In the genomic region with DNA sequence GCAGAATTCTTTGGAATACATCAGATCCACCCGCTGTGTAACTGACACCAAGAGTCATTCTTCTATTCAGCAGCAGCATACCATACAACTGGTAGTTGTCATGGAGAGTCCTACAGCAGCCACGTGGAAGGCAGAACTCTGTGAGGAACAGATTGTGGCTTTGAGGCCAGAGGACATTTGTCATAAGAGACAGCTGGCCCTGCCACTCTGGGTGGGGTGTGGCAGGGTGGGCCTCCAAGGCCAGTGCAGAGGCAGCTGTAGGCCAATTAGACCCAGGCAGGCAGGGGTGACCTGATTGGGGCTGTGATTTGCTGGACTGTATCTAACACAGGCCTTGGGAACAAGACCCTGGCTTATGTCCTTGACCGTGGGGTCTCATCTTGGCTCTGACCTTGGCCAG, we compare ENCODE assay signal across 15 mouse cellular contexts. TPM values are rescaled to one million over a fixed set of nuclear protein-coding genes. Genes with fewer than 3 reads are reported as not detected.
A peak's percentile ranks its signal among the peaks of the same experiment; 100 is the strongest.
DNase-seq lines count a peak whose midpoint lies in the region; ATAC-seq and TF ChIP-seq lines count a peak whose summit lies in the region.
"Had no signal": no experiment of that assay in that cellular context is flagged by ENCODE, and none has a peak within 500 bp of the region (broad histone marks: within the 10 kb centered on the region; RNA-seq: fewer than 3 reads in every experiment).

No protein-coding gene starts in this region.

- peak overlapping the region; percentile 71; the same call in 1 of the 2 replicates for H3K27ac ChIP-seq in layer of hippocampus, adult 2 months
- H3K27ac ChIP-seq in hindbrain, embryonic 14.5 days = no peak overlapping the region
- H3K27ac ChIP-seq: forebrain, embryonic 13.5 days; liver, embryonic 13.5 days had no signal

- H3K9me3 ChIP-seq in hindbrain, embryonic 14.5 days (ENCODE audit: control insufficient read depth, low read length) = no peaks in the 10 kb centered on the region
- H3K9me3 ChIP-seq: forebrain, embryonic 13.5 days; liver, embryonic 13.5 days; megakaryocyte, embryonic 14.5 days had no signal

- no peaks in the 10 kb centered on the region for H3K27me3 ChIP-seq in hindbrain, embryonic 14.5 days (ENCODE audit: control insufficient read depth, insufficient read depth, low read length)
- H3K27me3 ChIP-seq: forebrain, embryonic 13.5 days; liver, embryonic 13.5 days had no signal

- no peak overlapping the region for H3K4me2 ChIP-seq in hindbrain, embryonic 14.5 days (replicated peaks)
- H3K4me2 ChIP-seq: forebrain, embryonic 13.5 days; liver, embryonic 13.5 days had no signal

- no peak overlapping the region for H3K4me3 ChIP-seq in layer of hippocampus, adult 2 months
- no peak overlapping the region for H3K4me3 ChIP-seq in hindbrain, embryonic 14.5 days (replicated peaks; ENCODE audit: low read length)
- H3K4me3 ChIP-seq: forebrain, embryonic 13.5 days; liver, embryonic 13.5 days; megakaryocyte, embryonic 14.5 days had no signal

- H3K9ac ChIP-seq in hindbrain, embryonic 14.5 days = no peak overlapping the region
- H3K9ac ChIP-seq: forebrain, embryonic 13.5 days; liver, embryonic 13.5 days had no signal

- TF ChIP-seq CTCF in layer of hippocampus, adult 2 months (conservative IDR thresholded peaks at IDR 0.05) = no peak; the same call in 1 of the 2 replicates

- H3K36me3 ChIP-seq in hindbrain, embryonic 14.5 days (replicated peaks; ENCODE audit: control insufficient read depth, insufficient read depth) = no peaks in the 10 kb centered on the region
- H3K36me3 ChIP-seq: liver, embryonic 13.5 days had no signal

- DNase-seq in layer of hippocampus, adult 2 months (ENCODE audit: low spot score in 2 of 2) = no peak
- DNase-seq in layer of hippocampus, adult 9-11 months = no peak
- no peak for DNase-seq in hindbrain, embryonic 14.5 days (ENCODE audit: low spot score)
- peak; percentile 54 for DNase-seq in retina, embryonic 14.5 days (ENCODE audit: low spot score)
- no peak for DNase-seq in layer of hippocampus, adult 11-12 months (ENCODE audit: low spot score)
- no peak for DNase-seq in urinary bladder, postnatal 10 days (ENCODE audit: low spot score)
- DNase-seq: B cell, adult 2 months; cerebellum, adult 11 months; cerebellum, postnatal 36 days; heart, adult 11 months; liver, embryonic 13.5 days had no signal

- WGBS in hindbrain, embryonic 14.5 days = 32% methylated on average over 3 of the region's 3 CpGs

- ATAC-seq in common myeloid progenitor, adult 5-6 weeks (replicated peaks; ENCODE audit: low read depth, poor library complexity, severe bottlenecking) = peak; percentile 33; the same call in 1 of the 2 replicates
- ATAC-seq in hindbrain, embryonic 14.5 days (ENCODE audit: low FRiP score) = 0 out of 2 replicates have a peak, but pooled peaks have one; percentile 40
- ATAC-seq: forebrain, embryonic 13.5 days had no signal

- 0 out of 2 replicates have a peak, but pooled peaks cover 8% of the 10 kb centered on the region for H3K4me1 ChIP-seq in hindbrain, embryonic 14.5 days (replicated peaks; ENCODE audit: control insufficient read depth, insufficient read depth, low read length)
- H3K4me1 ChIP-seq: liver, embryonic 13.5 days had no signal

RNA-seq across cellular contexts. Expression of a gene that starts 2.3 kb away (rescaled TPM):
- total RNA-seq in layer of hippocampus, adult 2 months (2021) = under 1 TPM; 0.51 to 0.71 TPM
- not detected in 2 replicates for total RNA-seq in common myeloid progenitor, adult 5-6 weeks (2017)
- 0.32 TPM in 1 of 2 replicates, not detected in the other for polyA plus RNA-seq in hindbrain, embryonic 14.5 days (2014; fragmentation: Nextera tagmentation; extraction: Ambion mirVana)
- polyA plus RNA-seq: forebrain, embryonic 13.5 days; intestine, embryonic 14.5 days had no signal

RNA-seq across cellular contexts. Expression of a gene that starts 9.5 kb away (rescaled TPM):
- total RNA-seq in layer of hippocampus, adult 2 months (2021) = 10 to 100 TPM; 12.8 to 18.1 TPM
- total RNA-seq in common myeloid progenitor, adult 5-6 weeks (2017) = not detected in 2 replicates
- 9.1 and 10.0 TPM in 2 replicates for polyA plus RNA-seq in hindbrain, embryonic 14.5 days (2014; fragmentation: Nextera tagmentation; extraction: Ambion mirVana)

RNA-seq across cellular contexts. Expression of a gene that starts 41.8 kb away (rescaled TPM):
- total RNA-seq in layer of hippocampus, adult 2 months (2021) = 10 to 100 TPM; 38.4 to 42.3 TPM
- 2.5 and 5.7 TPM in 2 replicates for total RNA-seq in common myeloid progenitor, adult 5-6 weeks (2017)
- polyA plus RNA-seq in hindbrain, embryonic 14.5 days (2014; fragmentation: Nextera tagmentation; extraction: Ambion mirVana) = 10.1 and 10.8 TPM in 2 replicates

RNA-seq across cellular contexts. Expression of a gene that starts 59.9 kb away (rescaled TPM):
- total RNA-seq in layer of hippocampus, adult 2 months (2021) = 10 to 100 TPM; 45.0 to 47.0 TPM
- total RNA-seq in common myeloid progenitor, adult 5-6 weeks (2017) = 5.9 and 8.3 TPM in 2 replicates
- polyA plus RNA-seq in hindbrain, embryonic 14.5 days (2014; fragmentation: Nextera tagmentation; extraction: Ambion mirVana) = 72.7 and 83.7 TPM in 2 replicates

Comparison
In these comparisons a context has a peak if more than half of its experiments do, and no peak if none do; other contexts are left out.
1. RNA of a gene that starts 9.5 kb away (total RNA-seq): 12.8 to 18.1 TPM in layer of hippocampus, adult 2 months; not detected in common myeloid progenitor, adult 5-6 weeks; every median in the first group is over 10 times any median in the second.